Mouse (Mus musculus) embryo, embryonic 11.5 days (tissue): ENCODE measurements around the gene Rars2.
"Not testable (repeated sequence)": the region's sequence is repeated elsewhere in the genome, so short reads cannot be mapped to it uniquely, and the experiment has no call there.

ENCODE experiments used
- DNase-seq: peaks from one replicate; pipeline ENCODE4 v3.0.0-alpha.2; 2012; ENCODE audit warnings: low read depth, low spot score

The Rars2 gene

GRCm38 (mm10) chr4:34614630-34615094, at the start of gene Rars2, which contains the start of gene Orc3:
Gene Rars2, plus strand, starts transcription at chr4:34614957.
Gene Orc3, minus strand, starts transcription at chr4:34614944.
- peak; percentile 83 for DNase-seq

- no peak for DNase-seq
These were observed 48.5 kb upstream of the Rars2 start for GRCm38 (mm10) chr4:34566226-34566625.

GRCm38 (mm10) chr4:34572876-34573275, 41.9 kb upstream of the Rars2 start:
- no peak for DNase-seq

- no peak for DNase-seq
These were observed 37.7 kb upstream of the Rars2 start for GRCm38 (mm10) chr4:34577028-34577427.

- no peak for DNase-seq
These were observed 35.5 kb upstream of the Rars2 start for GRCm38 (mm10) chr4:34579215-34579614.

GRCm38 (mm10) chr4:34581489-34581888, 33.3 kb upstream of the Rars2 start:
- not testable (repeated sequence) for DNase-seq

GRCm38 (mm10) chr4:34581990-34582389, 32.8 kb upstream of the Rars2 start:
- DNase-seq, result no peak

GRCm38 (mm10) chr4:34582476-34582875, 32.3 kb upstream of the Rars2 start:
- no peak for DNase-seq

GRCm38 (mm10) chr4:34583427-34583826, 31.3 kb upstream of the Rars2 start:
- no peak for DNase-seq

- DNase-seq, result no peak
These were observed 29.7 kb upstream of the Rars2 start for GRCm38 (mm10) chr4:34584871-34585607.

GRCm38 (mm10) chr4:34603123-34603522, 11.6 kb upstream of the Rars2 start:
- no peak for DNase-seq

- DNase-seq, result no peak
These were observed 8.1 kb upstream of the Rars2 start for GRCm38 (mm10) chr4:34606658-34607057.

- DNase-seq, result no peak
These were observed 1.1 kb upstream of the Rars2 start for GRCm38 (mm10) chr4:34613571-34614145.

GRCm38 (mm10) chr4:34615303-34615702, 546 bp downstream of the Rars2 start:
- no peak for DNase-seq

- no peak for DNase-seq
These were observed 1.4 kb downstream of the Rars2 start for GRCm38 (mm10) chr4:34616146-34616545.

GRCm38 (mm10) chr4:34625556-34625955, 10.8 kb downstream of the Rars2 start:
- no peak for DNase-seq

GRCm38 (mm10) chr4:34626401-34626800, 11.6 kb downstream of the Rars2 start:
- no peak for DNase-seq

- DNase-seq, result no peak
These were observed 15.2 kb downstream of the Rars2 start for GRCm38 (mm10) chr4:34629956-34630355.

GRCm38 (mm10) chr4:34634129-34634528, 19.4 kb downstream of the Rars2 start:
- DNase-seq, result no peak

GRCm38 (mm10) chr4:34636036-34636435, 21.3 kb downstream of the Rars2 start:
- DNase-seq, result no peak

GRCm38 (mm10) chr4:34637386-34637785, 22.6 kb downstream of the Rars2 start:
- DNase-seq, result no peak

GRCm38 (mm10) chr4:34637851-34638250, 23.1 kb downstream of the Rars2 start:
- no peak for DNase-seq

GRCm38 (mm10) chr4:34639745-34640364, 25.1 kb downstream of the Rars2 start:
- no peak for DNase-seq
